Mouse (Mus musculus) MEL (cell line): ENCODE results near the gene Mboat2. TPM values are rescaled to one million over a fixed set of nuclear protein-coding genes. Genes with fewer than 3 reads are reported as not detected.
A peak's percentile ranks its signal among the peaks of the same experiment; 100 is the strongest.

Experiments used
- DNase-seq: peaks from one replicate; pipeline ENCODE4 v3.0.0; 2011; ENCODE audit warnings: low read depth, low spot score
- H3K27ac ChIP-seq: 2 replicates; pipeline ENCODE4 v1.5.1; 2012; ENCODE audit warnings: low read depth, mild to moderate bottlenecking, control low read depth, low read length, moderate library complexity; ENCODE audit not compliant: control insufficient read depth
- H3K27me3 ChIP-seq, 2 experiments: fragments of 150-350 bp in 1 of 2; sonication (generic) in 1 of 2; 2 replicates each; pipeline ENCODE4 v1.6.1; 2012; ENCODE audit warnings: low read length in 2 of 2, mild to moderate bottlenecking in 2 of 2, improper control_type of control experiment in 1 of 2, moderate library complexity in 1 of 2; ENCODE audit not compliant: insufficient read depth in 2 of 2, control insufficient read depth in 1 of 2
- H3K36me3 ChIP-seq, 2 experiments: 2 replicates each; pipeline ENCODE4 v1.6.1; 2012 to 2014; ENCODE audit warnings: low read length in 2 of 2, improper control_type of control experiment in 1 of 2, inconsistent platforms in 1 of 2, mild to moderate bottlenecking in 1 of 2; ENCODE audit not compliant: insufficient read depth in 2 of 2, control insufficient read depth in 1 of 2
- H3K4me1 ChIP-seq, 2 experiments: fragments of 150-350 bp in 1 of 2; sonication (generic) in 1 of 2; 2 replicates each; pipeline ENCODE4 v1.6.1; 2012; ENCODE audit warnings: low read length in 2 of 2, improper control_type of control experiment in 1 of 2, mild to moderate bottlenecking in 1 of 2; ENCODE audit not compliant: insufficient read depth in 2 of 2, control insufficient read depth in 1 of 2
- H3K4me3 ChIP-seq, 2 experiments: fragments of 150-350 bp in 1 of 2; sonication (generic) in 1 of 2; 2 replicates each; pipeline ENCODE4 v1.5.1; 2012; ENCODE audit warnings: low read depth in 2 of 2, low read length in 2 of 2, mild to moderate bottlenecking in 2 of 2, moderate library complexity in 2 of 2, control low read depth in 1 of 2, improper control_type of control experiment in 1 of 2; ENCODE audit not compliant: control insufficient read depth in 1 of 2, insufficient read depth in 1 of 2
- H3K79me2 ChIP-seq: 2 replicates; pipeline ENCODE4 v1.6.1; 2012; ENCODE audit warnings: mild to moderate bottlenecking, low read length, moderate library complexity; ENCODE audit not compliant: control insufficient read depth, poor library complexity, insufficient read depth
- H3K9ac ChIP-seq: 2 replicates; pipeline ENCODE4 v1.6.1; 2012; ENCODE audit warnings: low read depth, mild to moderate bottlenecking, control low read depth, low read length, moderate library complexity; ENCODE audit not compliant: control insufficient read depth, poor library complexity, severe bottlenecking
- H3K9me3 ChIP-seq: fragments of 150-350 bp; sonication (generic); replicated peaks from 2 replicates; pipeline ENCODE4 v1.6.1; 2012; ENCODE audit warnings: mild to moderate bottlenecking, low read length, improper control_type of control experiment, moderate library complexity; ENCODE audit not compliant: insufficient read depth
- BHLHE40 ChIP-seq: IDR thresholded peaks from 2 replicates; pipeline ENCODE4 v1.6.1; 2012; ENCODE audit warnings: low read depth, mild to moderate bottlenecking, inconsistent platforms, low read length, improper control_type of control experiment, borderline replicate concordance
- CHD1 ChIP-seq: IDR thresholded peaks from 2 replicates; pipeline ENCODE4 v1.6.1; 2012; ENCODE audit warnings: low read depth, mild to moderate bottlenecking, inconsistent platforms, low read length, improper control_type of control experiment
- CHD2 ChIP-seq: IDR thresholded peaks from 2 replicates; pipeline ENCODE4 v1.6.1; 2011; ENCODE audit warnings: low read length, improper control_type of control experiment
- E2F4 ChIP-seq: IDR thresholded peaks from 2 replicates; pipeline ENCODE4 v1.6.1; 2011; ENCODE audit warnings: low read depth, low read length, improper control_type of control experiment, borderline replicate concordance
- ELF1 ChIP-seq: IDR thresholded peaks from 2 replicates; pipeline ENCODE4 v1.6.1; 2014; ENCODE audit warnings: low read depth, mild to moderate bottlenecking, inconsistent platforms, low read length, improper control_type of control experiment, moderate library complexity
- GABPA ChIP-seq: IDR thresholded peaks from 2 replicates; pipeline ENCODE4 v1.6.1; 2012; ENCODE audit warnings: low read depth, mild to moderate bottlenecking, inconsistent platforms, low read length, improper control_type of control experiment, moderate library complexity
- GATA1 ChIP-seq: IDR thresholded peaks from 2 replicates; pipeline ENCODE4 v1.6.1; 2011; ENCODE audit warnings: low read depth, low read length, improper control_type of control experiment
- HCFC1 ChIP-seq: IDR thresholded peaks from 2 replicates; pipeline ENCODE4 v1.6.1; 2012; ENCODE audit warnings: low read depth, mild to moderate bottlenecking, inconsistent platforms, low read length, improper control_type of control experiment, moderate library complexity
- JUND ChIP-seq: IDR thresholded peaks from 2 replicates; pipeline ENCODE4 v1.6.1; 2011; ENCODE audit warnings: low read depth, mild to moderate bottlenecking, improper control_type of control experiment, low read length
- KAT2A ChIP-seq: conservative IDR thresholded peaks from 2 replicates; pipeline ENCODE4 v1.6.1; 2012; ENCODE audit warnings: low read depth, low read length, improper control_type of control experiment, inconsistent platforms
- MAFK ChIP-seq: IDR thresholded peaks from 2 replicates; pipeline ENCODE4 v1.6.1; 2011; ENCODE audit warnings: low read depth, mild to moderate bottlenecking, low read length, improper control_type of control experiment, borderline replicate concordance
- MAX ChIP-seq: IDR thresholded peaks from 2 replicates; pipeline ENCODE4 v1.6.1; 2011; ENCODE audit warnings: low read length, improper control_type of control experiment
- MAZ ChIP-seq: IDR thresholded peaks from 2 replicates; pipeline ENCODE4 v1.6.1; 2012; ENCODE audit warnings: low read depth, mild to moderate bottlenecking, inconsistent platforms, low read length, improper control_type of control experiment
- MXI1 ChIP-seq: IDR thresholded peaks from 2 replicates; pipeline ENCODE4 v1.6.1; 2011; ENCODE audit warnings: mild to moderate bottlenecking, low read depth, low read length, improper control_type of control experiment
- MYB ChIP-seq: IDR thresholded peaks from 2 replicates; pipeline ENCODE4 v1.6.1; 2011; ENCODE audit warnings: mild to moderate bottlenecking, low read depth, low read length, improper control_type of control experiment
- NRF1 ChIP-seq: IDR thresholded peaks from 2 replicates; pipeline ENCODE4 v1.6.1; 2014; ENCODE audit warnings: low read depth, mild to moderate bottlenecking, inconsistent platforms, low read length, improper control_type of control experiment, moderate library complexity; ENCODE audit not compliant: poor library complexity, insufficient read depth, severe bottlenecking
- POLR2AphosphoS2 ChIP-seq: IDR thresholded peaks from 2 replicates; pipeline ENCODE4 v1.6.1; 2011; ENCODE audit warnings: low read length, improper control_type of control experiment
- POLR2AphosphoS5 ChIP-seq: IDR thresholded peaks from 2 replicates; pipeline ENCODE4 v1.6.1; 2012; ENCODE audit warnings: low read depth, borderline replicate concordance, mild to moderate bottlenecking, inconsistent platforms, low read length, moderate library complexity, mixed read lengths
- RAD21 ChIP-seq: IDR thresholded peaks from 2 replicates; pipeline ENCODE4 v1.6.1; 2011; ENCODE audit warnings: mild to moderate bottlenecking, low read depth, low read length, improper control_type of control experiment
- RCOR1 ChIP-seq: IDR thresholded peaks from 2 replicates; pipeline ENCODE4 v1.6.1; 2012; ENCODE audit warnings: low read depth, mild to moderate bottlenecking, inconsistent platforms, low read length, improper control_type of control experiment
- SIN3A ChIP-seq: IDR thresholded peaks from 2 replicates; pipeline ENCODE4 v1.6.1; 2012; ENCODE audit warnings: low read length, improper control_type of control experiment, inconsistent platforms
- TAL1 ChIP-seq: IDR thresholded peaks from 2 replicates; pipeline ENCODE4 v1.6.1; 2012; ENCODE audit warnings: mild to moderate bottlenecking, inconsistent platforms, low read length, moderate library complexity, mixed read lengths
- TBP ChIP-seq: IDR thresholded peaks from 2 replicates; pipeline ENCODE4 v1.8.0; 2011; ENCODE audit warnings: low read depth, low read length, improper control_type of control experiment
- TCF12 ChIP-seq: IDR thresholded peaks from 2 replicates; pipeline ENCODE4 v1.6.1; 2014; ENCODE audit warnings: low read depth, mild to moderate bottlenecking, inconsistent platforms, low read length, improper control_type of control experiment, moderate library complexity
- UBTF ChIP-seq: IDR thresholded peaks from 2 replicates; pipeline ENCODE4 v1.6.1; 2012; ENCODE audit warnings: low read depth, mild to moderate bottlenecking, inconsistent platforms, low read length, improper control_type of control experiment, moderate library complexity, borderline replicate concordance; ENCODE audit not compliant: insufficient read depth
- USF1 ChIP-seq: IDR thresholded peaks from 2 replicates; pipeline ENCODE4 v1.6.1; 2014; ENCODE audit warnings: low read depth, mild to moderate bottlenecking, inconsistent platforms, low read length, improper control_type of control experiment, moderate library complexity
- USF2 ChIP-seq, 2 experiments: IDR thresholded peaks; 2 replicates each; pipeline ENCODE4 v1.6.1; 2011 to 2012; ENCODE audit warnings: improper control_type of control experiment in 2 of 2, low read length in 2 of 2, borderline replicate concordance in 1 of 2, inconsistent platforms in 1 of 2, low read depth in 1 of 2, mild to moderate bottlenecking in 1 of 2; ENCODE audit not compliant: insufficient read depth in 1 of 2
- ZC3H11A ChIP-seq: IDR thresholded peaks from 2 replicates; pipeline ENCODE4 v1.6.1; 2012; ENCODE audit warnings: low read depth, mild to moderate bottlenecking, inconsistent platforms, low read length, improper control_type of control experiment
- ZKSCAN1 ChIP-seq: IDR thresholded peaks from 2 replicates; pipeline ENCODE4 v1.6.1; 2012; ENCODE audit warnings: low read depth, mild to moderate bottlenecking, inconsistent platforms, low read length, improper control_type of control experiment, moderate library complexity
- polyA plus RNA-seq, 2 experiments: library from polyadenylated mRNA; stranded (reverse) in 1 of 2; unstranded in 1 of 2; fragments of >175 nt in 1 of 2; fragments of >200 nt in 1 of 2; gene quantifications; 2 replicates each; pipeline versions ENCODE4 v1.2.1 to v1.2.4; 2012; ENCODE audit warnings: low replicate concordance in 2 of 2, low read depth in 1 of 2; ENCODE audit not compliant: insufficient read length in 2 of 2, insufficient read depth in 1 of 2, missing spikeins in 1 of 2
- total RNA-seq: library from RNA; depleted of rRNA; stranded (reverse); fragments of 300-350 nt; gene quantifications from 2 replicates; pipeline ENCODE4 v1.2.3, GENCODE M21; 2012

The Mboat2 gene
- total and polyA plus RNA-seq, 3 experiments = 13.5 TPM; not detected in 1

DNA sequence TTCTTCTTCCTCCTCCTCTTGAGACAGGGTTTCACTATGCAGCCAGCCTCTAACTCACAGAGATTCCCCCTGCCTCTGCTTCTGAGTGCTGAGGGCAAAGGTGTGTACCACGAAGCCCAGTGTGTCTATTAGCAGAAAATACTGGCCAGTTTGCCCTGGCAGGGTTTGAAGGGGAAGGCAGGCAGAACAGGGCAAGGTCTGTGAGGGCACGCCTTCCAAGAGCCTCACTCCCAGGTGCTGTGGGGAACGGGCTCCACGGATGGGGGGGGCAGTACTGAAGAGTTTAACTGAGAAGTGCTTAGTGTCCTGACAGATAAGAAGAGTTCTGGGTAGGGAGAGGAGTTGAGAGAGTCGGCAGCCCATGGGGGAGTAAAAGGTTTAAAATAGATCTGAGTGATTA lies 142.9 kb downstream of the Mboat2 start:
- peak; percentile 66 for DNase-seq
- H3K27ac ChIP-seq = peak overlapping the region; percentile 67
- no peak for TF ChIP-seq CHD2
- TF ChIP-seq E2F4 = no peak
- no peak for TF ChIP-seq ZC3H11A
- TF ChIP-seq KAT2A = no peak
- TF ChIP-seq RAD21 = no peak
- 0 out of 2 replicates have a peak, but pooled peaks have one; percentile 15 for TF ChIP-seq MAZ
- TF ChIP-seq BHLHE40 = no peak
- TF ChIP-seq, all 39 proteins: peak for 1

DNA sequence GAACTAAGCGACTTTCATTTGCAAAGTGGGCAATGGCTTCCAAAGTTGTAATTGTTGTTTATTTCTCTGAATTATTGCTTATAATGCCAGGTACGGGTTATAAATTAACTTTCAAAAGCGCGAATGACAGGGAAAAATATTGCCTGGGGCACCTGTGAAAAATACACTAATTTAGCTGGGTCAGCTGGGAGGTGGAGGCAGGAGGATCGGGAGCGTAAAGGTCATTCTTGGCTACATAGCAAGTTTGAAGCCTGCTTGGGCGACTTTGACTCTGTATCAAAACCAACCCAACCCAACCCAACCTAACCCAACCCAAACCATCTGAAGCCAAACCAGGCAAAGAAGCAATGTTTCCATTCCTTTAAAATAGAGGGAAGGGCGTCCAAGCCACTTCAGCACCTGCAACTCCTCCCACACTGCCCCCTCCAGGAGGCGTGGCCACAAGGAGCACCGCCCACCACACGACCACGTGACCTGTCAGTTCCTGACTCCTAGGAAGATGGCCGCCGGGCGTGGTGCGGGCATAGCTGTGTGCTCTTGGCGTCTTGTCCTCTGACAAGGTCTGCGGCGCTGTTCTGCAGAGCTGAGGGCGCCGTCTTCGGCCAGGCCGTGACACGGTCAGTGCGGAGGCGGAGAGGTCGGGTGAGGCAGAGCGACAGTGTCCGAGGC lies 143.9 kb downstream of the Mboat2 start, which contains the start of gene Kidins220:
Kidins220 (plus strand) TSS at position 480 of the 669 bp plus-strand sequence.
- peaks cover 5 to 19% of the 10 kb centered on the region in 2 experiments; a peak in 3 of 4 replicates for H3K4me1 ChIP-seq
- H3K9ac ChIP-seq = peak within 1 kb of the TSS; percentile 75
- no peaks in the 10 kb centered on the region for H3K9me3 ChIP-seq
- H3K27me3 ChIP-seq = no peaks in the 10 kb centered on the region
- H3K4me3 ChIP-seq = peak within 1 kb of the TSS; percentile 64 to 92
- peak; percentile 95 for DNase-seq
- H3K27ac ChIP-seq = peak within 1 kb of the TSS; percentile 82
- H3K79me2 ChIP-seq = peaks cover 21% of the 10 kb centered on the region
- peaks cover 0 to 19% of the 10 kb centered on the region in 2 experiments; a peak in 3 of 4 replicates for H3K36me3 ChIP-seq
- TF ChIP-seq GABPA (no peak), HCFC1 (peak; percentile 56; the same call in 1 of the 2 replicates), ZKSCAN1 (no peak), RAD21 (no peak), CHD1 (no peak), RCOR1 (no peak), POLR2AphosphoS5 (no peak), ELF1 (no peak), USF1 (peak; percentile 96), BHLHE40 (peak; percentile 34; the same call in 1 of the 2 replicates), MYB (no peak), GATA1 (no peak), MAFK (no peak), CHD2 (no peak), TAL1 (no peak), MAX (peak; percentile 93), UBTF (no peak), TBP (peak; percentile 50; the same call in 1 of the 2 replicates), POLR2AphosphoS2 (peak; percentile 72; the same call in 1 of the 2 replicates), USF2 (IDR thresholded peaks at IDR 0.05; ENCODE audit: borderline replicate concordance in 1 of 2, insufficient read depth in 1 of 2, low read depth in 1 of 2, low read length in 2 of 2) (peak; percentile 47 to 82; a peak in 3 of 4 replicates), TCF12 (peak; percentile 50; the same call in 1 of the 2 replicates), NRF1 (no peak), SIN3A (peak; percentile 77), MXI1 (peak; percentile 84; the same call in 1 of the 2 replicates), JUND (no peak)

More for the DNA sequence above, 142.9 kb downstream of the Mboat2 start:
- Histone ChIP-seq H3K4me3 (peak overlapping the region; percentile 64 to 92), H3K9ac (peak overlapping the region; percentile 47), H3K9me3 (no peaks in the 10 kb centered on the region), H3K79me2 (peaks cover 20% of the 10 kb centered on the region), H3K36me3 (peaks cover 0 to 19% of the 10 kb centered on the region in 2 experiments; a peak in 3 of 4 replicates), H3K4me1 (peaks cover 5 to 19% of the 10 kb centered on the region in 2 experiments; a peak in 3 of 4 replicates), H3K27me3 (no peaks in the 10 kb centered on the region)
